Mouse (Mus musculus) lung, postnatal 36 days (tissue): Measurements from ENCODE around the gene Ptprm.

Experiments
- DNase-seq: peaks from one replicate; pipeline ENCODE4 v3.0.0; 2022; ENCODE audit warnings: mixed read lengths

Gene Ptprm

GRCm38 (mm10) chr17:67354451-67355011 lies at the start of gene Ptprm:
Gene Ptprm, minus strand, starts transcription at chr17:67354457.
- DNase-seq, result peak; percentile 88

- no peak for DNase-seq
Observed at GRCm38 (mm10) chr17:67396205-67396604, 41.9 kb upstream of the Ptprm start.

- DNase-seq, result no peak
Observed at GRCm38 (mm10) chr17:67390851-67391250, 36.6 kb upstream of the Ptprm start.

- no peak for DNase-seq
Observed at GRCm38 (mm10) chr17:67388171-67388570, 33.9 kb upstream of the Ptprm start.

GRCm38 (mm10) chr17:67385286-67385685 lies 31.0 kb upstream of the Ptprm start:
- no peak for DNase-seq

GRCm38 (mm10) chr17:67383635-67384034 lies 29.4 kb upstream of the Ptprm start:
- no peak for DNase-seq

- DNase-seq, result no peak
Observed at GRCm38 (mm10) chr17:67381618-67382017, 27.4 kb upstream of the Ptprm start.

GRCm38 (mm10) chr17:67367866-67368265 lies 13.6 kb upstream of the Ptprm start:
- no peak for DNase-seq

- no peak for DNase-seq
Observed at GRCm38 (mm10) chr17:67364491-67364890, 10.2 kb upstream of the Ptprm start.

- DNase-seq, result no peak
Observed at GRCm38 (mm10) chr17:67363377-67364070, 9.3 kb upstream of the Ptprm start.

- DNase-seq, result no peak
Observed at GRCm38 (mm10) chr17:67362131-67362530, 7.9 kb upstream of the Ptprm start.

- no peak for DNase-seq
Observed at GRCm38 (mm10) chr17:67360606-67361005, 6.3 kb upstream of the Ptprm start.

GRCm38 (mm10) chr17:67359578-67359977 lies 5.3 kb upstream of the Ptprm start:
- DNase-seq, result no peak

GRCm38 (mm10) chr17:67358541-67358940 lies 4.3 kb upstream of the Ptprm start:
- DNase-seq, result peak; percentile 62

- DNase-seq, result no peak
Observed at GRCm38 (mm10) chr17:67357191-67357590, 2.9 kb upstream of the Ptprm start.

GRCm38 (mm10) chr17:67355251-67355650 lies 994 bp upstream of the Ptprm start:
- no peak for DNase-seq

GRCm38 (mm10) chr17:67353796-67354450 lies 334 bp downstream of the Ptprm start:
- DNase-seq, result peak; percentile 46

- peak; percentile 44 for DNase-seq
Observed at GRCm38 (mm10) chr17:67352956-67353795, 1.1 kb downstream of the Ptprm start.

- peak; percentile 65 for DNase-seq
Observed at GRCm38 (mm10) chr17:67351423-67351822, 2.8 kb downstream of the Ptprm start.

- peak; percentile 40 for DNase-seq
Observed at GRCm38 (mm10) chr17:67350536-67350935, 3.7 kb downstream of the Ptprm start.

- no peak for DNase-seq
Observed at GRCm38 (mm10) chr17:67349594-67349993, 4.7 kb downstream of the Ptprm start.

- peak; percentile 59 for DNase-seq
Observed at GRCm38 (mm10) chr17:67346921-67347320, 7.3 kb downstream of the Ptprm start.

GRCm38 (mm10) chr17:67345157-67345556 lies 9.1 kb downstream of the Ptprm start:
- peak; percentile 46 for DNase-seq
